Mouse (Mus musculus) hindbrain, postnatal 0 days (tissue): ENCODE measurements at regions not wholly inside any gene's neighbourhood (a gene's known extent, or its start where the extent isn't known, plus 50 kb on each side); places are given as distances from the start of the nearest gene placed in this dataset.

Experiments
- ATAC-seq: fragments of 200-750 bp; cut with Nextera tagmentation; 2 replicates; pipeline ENCODE4 v1.8.0; 2017; ENCODE audit warnings: mild to moderate bottlenecking, moderate TSS enrichment, moderate library complexity
- DNase-seq: peaks from one replicate; pipeline ENCODE4 v3.0.0-alpha.2; 2015; ENCODE audit warnings: low spot score
- H3K27ac ChIP-seq: fragments of 300-500 bp; sonication (generic); 2 replicates; pipeline ENCODE4 v1.5.1; 2014; ENCODE audit warnings: mild to moderate bottlenecking
- H3K27me3 ChIP-seq: fragments of 300-500 bp; sonication (generic); 2 replicates; pipeline ENCODE4 v1.6.1; 2014; ENCODE audit warnings: low read length, mixed read lengths; ENCODE audit not compliant: insufficient read depth
- H3K36me3 ChIP-seq: fragments of 300-500 bp; sonication (generic); 2 replicates; pipeline ENCODE4 v1.6.1; 2014; ENCODE audit warnings: low read length, mixed read lengths; ENCODE audit not compliant: insufficient read depth
- H3K4me1 ChIP-seq: fragments of 300-500 bp; sonication (generic); 2 replicates; pipeline ENCODE4 v1.6.1; 2014; ENCODE audit warnings: antibody characterized with exemption, low read length, mixed read lengths; ENCODE audit not compliant: insufficient read depth
- H3K4me2 ChIP-seq: fragments of 300-500 bp; sonication (generic); 2 replicates; pipeline ENCODE4 v1.6.1; 2014; ENCODE audit warnings: low read depth, mild to moderate bottlenecking, low read length, moderate library complexity, mixed read lengths
- H3K4me3 ChIP-seq: fragments of 300-500 bp; sonication (generic); 2 replicates; pipeline ENCODE4 v1.5.1; 2014; ENCODE audit warnings: low read length
- H3K9ac ChIP-seq: fragments of 300-500 bp; sonication (generic); replicated peaks from 2 replicates; pipeline ENCODE4 v1.6.1; 2014; ENCODE audit warnings: mild to moderate bottlenecking, low read length, moderate library complexity, mixed read lengths
- H3K9me3 ChIP-seq: fragments of 300-500 bp; sonication (generic); 2 replicates; pipeline ENCODE4 v1.6.1; 2016; ENCODE audit warnings: low read length, mixed read lengths
- CTCF ChIP-seq: IDR thresholded peaks from 2 replicates; pipeline ENCODE4 v1.5.1; 2016; ENCODE audit warnings: antibody characterized with exemption, control low read depth, low read depth
- WGBS: fragments of 180-500 bp; shearing (Covaris S2); extraction: QIAGEN DNeasy Blood & Tissue Kit; methylation state at CpG from one replicate; pipeline ENCODE4 v1.1.7; 2014; 5-methylcytosine and 5-hydroxymethylcytosine counted together

GRCm38 (mm10) chr1:193672681-193673080, 302.6 kb upstream of the Camk1g start:
- WGBS, result 68% methylated on average over 3 of the region's 3 CpGs
- DNase-seq (no peak), ATAC-seq (no peak)
- no peaks in the 10 kb centered on the region for H3K27me3 ChIP-seq
- 0 out of 2 replicates have a peak, but pooled peaks cover 2% of the 10 kb centered on the region for H3K4me1 ChIP-seq
- no peak overlapping the region for H3K4me3 ChIP-seq
- H3K9me3 ChIP-seq, result no peaks in the 10 kb centered on the region
- no peak for TF ChIP-seq CTCF
- H3K36me3 ChIP-seq, result no peaks in the 10 kb centered on the region
- no peak overlapping the region for H3K4me2 ChIP-seq
- no peak overlapping the region for H3K27ac ChIP-seq
- H3K9ac ChIP-seq, result no peak overlapping the region

- ATAC-seq, result peak; percentile 71; the same call in 1 of the 2 replicates
Measured at GRCm38 (mm10) chr1:193671816-193672254, 301.7 kb upstream of the Camk1g start.

DNA sequence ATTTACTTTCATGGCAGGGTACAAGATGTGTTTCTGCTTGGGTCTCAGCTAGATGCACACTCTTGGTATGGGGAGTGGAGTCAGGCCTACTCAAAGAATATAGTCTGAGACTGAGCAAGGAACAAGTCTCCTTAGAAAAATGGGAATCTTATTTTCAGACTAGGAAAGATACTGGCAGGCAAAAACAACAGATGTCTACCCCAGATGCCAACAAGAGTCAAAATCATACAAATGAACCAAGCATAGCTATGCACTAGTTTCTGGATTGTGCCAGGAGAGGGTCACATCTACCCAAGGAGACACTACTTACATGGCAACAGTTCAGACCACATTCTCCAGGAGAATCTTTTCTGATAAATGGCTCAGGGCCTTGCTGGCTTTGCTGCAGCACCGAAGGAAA, 300.9 kb upstream of the Camk1g start:
- no peaks in the 10 kb centered on the region for H3K9me3 ChIP-seq
- H3K4me2 ChIP-seq, result no peak overlapping the region
- H3K4me1 ChIP-seq, result 0 out of 2 replicates have a peak, but pooled peaks cover 2% of the 10 kb centered on the region
- H3K9ac ChIP-seq, result no peak overlapping the region
- ATAC-seq (no peak), DNase-seq (no peak)
- no peak overlapping the region for H3K27ac ChIP-seq
- H3K27me3 ChIP-seq, result no peaks in the 10 kb centered on the region
- H3K4me3 ChIP-seq, result no peak overlapping the region
- no peak for TF ChIP-seq CTCF
- 69% methylated on average over 1 of the region's 1 CpGs for WGBS
- no peaks in the 10 kb centered on the region for H3K36me3 ChIP-seq

More at GRCm38 (mm10) chr1:193671816-193672254, 301.7 kb upstream of the Camk1g start:
- no peak overlapping the region for H3K27ac ChIP-seq
- no peaks in the 10 kb centered on the region for H3K9me3 ChIP-seq
- WGBS, result 42% methylated on average over 3 of the region's 3 CpGs
- H3K4me1 ChIP-seq, result 0 out of 2 replicates have a peak, but pooled peaks cover 2% of the 10 kb centered on the region
- no peak overlapping the region for H3K4me2 ChIP-seq
- no peak overlapping the region for H3K9ac ChIP-seq
- no peaks in the 10 kb centered on the region for H3K36me3 ChIP-seq
- DNase-seq, result peak; percentile 59
- H3K4me3 ChIP-seq, result no peak overlapping the region
- TF ChIP-seq CTCF, result no peak
- no peaks in the 10 kb centered on the region for H3K27me3 ChIP-seq

GRCm38 (mm10) chr1:193670008-193670407, 299.9 kb upstream of the Camk1g start:
- Histone ChIP-seq H3K4me3 (no peak overlapping the region), H3K9ac (no peak overlapping the region), H3K36me3 (no peaks in the 10 kb centered on the region), H3K27ac (no peak overlapping the region), H3K27me3 (no peaks in the 10 kb centered on the region), H3K4me1 (0 out of 2 replicates have a peak, but pooled peaks cover 9% of the 10 kb centered on the region), H3K4me2 (no peak overlapping the region), H3K9me3 (no peaks in the 10 kb centered on the region)
- TF ChIP-seq CTCF, result no peak
- ATAC-seq (no peak), DNase-seq (no peak)

DNA sequence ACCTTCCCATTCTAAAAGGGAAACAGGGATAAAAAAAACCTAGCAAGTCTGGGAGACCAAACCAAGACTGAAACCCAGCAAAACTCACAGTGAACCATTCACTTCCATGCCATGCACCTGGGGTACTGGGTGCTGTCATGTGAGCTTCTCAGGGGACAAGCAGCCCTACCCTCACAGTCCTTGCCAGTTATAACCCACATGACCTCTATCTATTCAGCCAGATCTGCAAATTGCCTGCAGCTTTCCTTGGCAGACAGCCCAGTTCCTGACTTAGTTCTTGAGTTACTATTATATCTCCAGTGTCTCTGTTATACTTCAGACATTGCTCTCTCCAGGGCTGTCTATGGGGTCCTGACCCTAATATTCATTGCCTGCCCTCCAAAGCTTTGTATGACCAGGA, 298.7 kb upstream of the Camk1g start:
- ATAC-seq (no peak), DNase-seq (no peak)
- no peaks in the 10 kb centered on the region for H3K27me3 ChIP-seq
- no peaks in the 10 kb centered on the region for H3K9me3 ChIP-seq
- no peak overlapping the region for H3K4me3 ChIP-seq
- TF ChIP-seq CTCF, result no peak
- H3K36me3 ChIP-seq, result no peaks in the 10 kb centered on the region
- no peak overlapping the region for H3K27ac ChIP-seq
- no peak overlapping the region for H3K9ac ChIP-seq
- H3K4me2 ChIP-seq, result no peak overlapping the region
- H3K4me1 ChIP-seq, result 0 out of 2 replicates have a peak, but pooled peaks cover 9% of the 10 kb centered on the region

- peak; percentile 56; the same call in 1 of the 2 replicates for ATAC-seq
- WGBS, result 46% methylated on average over 5 of the region's 5 CpGs
Measured at GRCm38 (mm10) chr1:193665854-193666253, 295.8 kb upstream of the Camk1g start.

GRCm38 (mm10) chr1:193664569-193664968, 294.5 kb upstream of the Camk1g start:
- Histone ChIP-seq H3K4me2 (no peak overlapping the region), H3K27ac (no peak overlapping the region), H3K36me3 (no peaks in the 10 kb centered on the region), H3K4me1 (0 out of 2 replicates have a peak, but pooled peaks cover 6% of the 10 kb centered on the region), H3K4me3 (no peak overlapping the region), H3K9ac (no peak overlapping the region), H3K9me3 (no peaks in the 10 kb centered on the region), H3K27me3 (no peaks in the 10 kb centered on the region)
- TF ChIP-seq CTCF, result no peak
- no peak for ATAC-seq
- DNase-seq, result no peak
- WGBS, result 87% methylated on average over 2 of the region's 2 CpGs

More at GRCm38 (mm10) chr1:193665854-193666253, 295.8 kb upstream of the Camk1g start:
- no peak for DNase-seq
- H3K4me2 ChIP-seq, result no peak overlapping the region
- H3K9ac ChIP-seq, result no peak overlapping the region
- no peak for TF ChIP-seq CTCF
- no peaks in the 10 kb centered on the region for H3K9me3 ChIP-seq
- no peak overlapping the region for H3K4me3 ChIP-seq
- H3K36me3 ChIP-seq, result no peaks in the 10 kb centered on the region
- no peak overlapping the region for H3K27ac ChIP-seq
- H3K27me3 ChIP-seq, result no peaks in the 10 kb centered on the region
- 0 out of 2 replicates have a peak, but pooled peaks cover 6% of the 10 kb centered on the region for H3K4me1 ChIP-seq
